In genomic region chr4:136028132-136028564, GRCm38 (mm10) we compare ENCODE assay signal across 12 mouse cellular contexts. TPM values are rescaled to one million over a fixed set of nuclear protein-coding genes. Genes with fewer than 3 reads are reported as not detected.
DNase-seq lines count a peak whose midpoint lies in the region; TF ChIP-seq lines count a peak whose summit lies in the region.
"Had no signal": no experiment of that assay in that cellular context is flagged by ENCODE, and none has a peak within 500 bp of the region (broad histone marks: within the 10 kb centered on the region; RNA-seq: fewer than 3 reads in every experiment).

No protein-coding gene starts in this region.

- H3K36me3 ChIP-seq in macrophage (ENCODE audit: inconsistent target) = no peaks in the 10 kb centered on the region
- H3K36me3 ChIP-seq: forebrain, embryonic 12.5 days; heart, embryonic 12.5 days had no signal

- no peak for TF ChIP-seq POLR2A in lung, adult 2 months (IDR thresholded peaks at IDR 0.05; ENCODE audit: borderline replicate concordance, extremely low read depth, low read depth, low read length)
- TF ChIP-seq POLR2A in brain, embryonic 14.5 days (IDR thresholded peaks at IDR 0.05; ENCODE audit: borderline replicate concordance, extremely low read depth, insufficient read depth, insufficient read length, poor library complexity, severe bottlenecking) = no peak

- H3K79me2 ChIP-seq in macrophage (ENCODE audit: inconsistent target) = no peaks in the 10 kb centered on the region

- H3K27ac ChIP-seq in macrophage = peak overlapping the region; percentile 87
- H3K27ac ChIP-seq: forebrain, embryonic 12.5 days had no signal

- H3K4me1 ChIP-seq in lung, adult 2 months (ENCODE audit: control insufficient read depth, insufficient read depth, low read length) = peaks cover 8% of the 10 kb centered on the region

- peak overlapping the region; percentile 6 for H3K4me3 ChIP-seq in lung, adult 2 months (replicated peaks; ENCODE audit: extremely low read depth, low read depth, low read length)
- H3K4me3 ChIP-seq in macrophage (ENCODE audit: inconsistent target) = no peak overlapping the region
- H3K4me3 ChIP-seq: forebrain, embryonic 12.5 days; heart, embryonic 12.5 days had no signal

- DNase-seq in lung, adult 2 months = no peak
- no peak for DNase-seq in lung, postnatal 10 days
- peak; percentile 14 for DNase-seq in brain, embryonic 14.5 days (ENCODE audit: low read depth)
- peak; percentile 56 for DNase-seq in thymus, postnatal 25 days
- no peak for DNase-seq in layer of hippocampus, postnatal 25 days (ENCODE audit: extremely low spot score in 1 of 2, low spot score in 1 of 2)
- DNase-seq in layer of hippocampus, adult 18-20 months (ENCODE audit: low spot score in 2 of 2) = no peak
- no peak for DNase-seq in kidney, postnatal 25 days
- DNase-seq: cerebellum, adult 11-12 months; right cerebral cortex, adult 18-20 months had no signal

- WGBS in lung, adult 2 months = 69% methylated on average over 19 of the region's 19 CpGs
- 6% methylated on average over 19 of the region's 19 CpGs for WGBS in macrophage (ENCODE audit: missing documents)

- no peak for TF ChIP-seq CTCF in lung, adult 2 months (IDR thresholded peaks at IDR 0.05; ENCODE audit: insufficient read depth, low read length)
- TF ChIP-seq CTCF in brain, embryonic 14.5 days (IDR thresholded peaks at IDR 0.05; ENCODE audit: borderline replicate concordance, extremely low read depth, insufficient read depth, insufficient read length) = no peak

RNA-seq across cellular contexts. Expression of gene Eloa, which starts 6.6 kb away (rescaled TPM):
- polyA plus RNA-seq in lung, adult 2 months (2012; rRNA removed) = 8.5 and 11.7 TPM in 2 replicates
- polyA plus RNA-seq in brain, embryonic 14.5 days (2012; rRNA removed) = 17.1 and 21.8 TPM in 2 replicates
- total RNA-seq in macrophage (2018; cell fraction: chromatin; rRNA removed) = 10 to 100 TPM; 18.4 to 67.4 (median 37.6) TPM
- total RNA-seq in macrophage (2018; cell fraction: cytosol; rRNA removed) = 100 to 1,000 TPM in 1 of 26 experiments, 10 to 100 TPM in 25; 45.3 to 103 (median 79.2) TPM
- 10 to 100 TPM; 30.2 to 99.8 (median 57.5) TPM for total RNA-seq in macrophage (2018; cell fraction: nucleus; rRNA removed)
- polyA plus RNA-seq in macrophage (2018) = 60.5 to 79.3 TPM (median 67.6 TPM) in 3 replicates
- 10 to 100 TPM; 31.3 to 31.4 TPM for total RNA-seq in layer of hippocampus, postnatal 25 days (2021)
- total RNA-seq in layer of hippocampus, adult 18-20 months (2021) = 10 to 100 TPM; 28.6 to 29.3 TPM

RNA-seq across cellular contexts. Expression of gene Rpl11, which starts 25.1 kb away (rescaled TPM):
- polyA plus RNA-seq in lung, adult 2 months (2012; rRNA removed) = 181 and 218 TPM in 2 replicates
- polyA plus RNA-seq in brain, embryonic 14.5 days (2012; rRNA removed) = 818 and 948 TPM in 2 replicates
- total RNA-seq in macrophage (2018; cell fraction: chromatin; rRNA removed) = 100 to 1,000 TPM in 16 of 26 experiments, 10 to 100 TPM in 10; 65.0 to 198 (median 103) TPM
- total RNA-seq in macrophage (2018; cell fraction: cytosol; rRNA removed) = 100 to 1,000 TPM; 420 to 954 (median 567) TPM
- total RNA-seq in macrophage (2018; cell fraction: nucleus; rRNA removed) = 100 to 1,000 TPM in 25 of 26 experiments, 10 to 100 TPM in 1; 92.9 to 207 (median 136) TPM
- polyA plus RNA-seq in macrophage (2018) = 697 to 1,008 TPM (median 879 TPM) in 3 replicates
- total RNA-seq in layer of hippocampus, postnatal 25 days (2021) = 100 to 1,000 TPM; 262 to 319 TPM
- total RNA-seq in layer of hippocampus, adult 18-20 months (2021) = 100 to 1,000 TPM; 306 to 330 TPM

RNA-seq across cellular contexts. Expression of gene Pithd1, which starts 41.1 kb away (rescaled TPM):
- 33.5 and 48.0 TPM in 2 replicates for polyA plus RNA-seq in lung, adult 2 months (2012; rRNA removed)
- polyA plus RNA-seq in brain, embryonic 14.5 days (2012; rRNA removed) = 50.8 and 57.8 TPM in 2 replicates
- 10 to 100 TPM in 15 of 26 experiments, 1 to 10 TPM in 11; 1.5 to 33.8 (median 12.7) TPM for total RNA-seq in macrophage (2018; cell fraction: chromatin; rRNA removed)
- total RNA-seq in macrophage (2018; cell fraction: cytosol; rRNA removed) = 10 to 100 TPM in 21 of 26 experiments, 1 to 10 TPM in 5; 8.3 to 22.3 (median 13.6) TPM
- 10 to 100 TPM in 3 of 26 experiments, 1 to 10 TPM in 23; 1.3 to 18.9 (median 7.0) TPM for total RNA-seq in macrophage (2018; cell fraction: nucleus; rRNA removed)
- polyA plus RNA-seq in macrophage (2018) = 21.2 to 24.6 TPM (median 22.0 TPM) in 3 replicates
- 10 to 100 TPM; 84.3 to 89.7 TPM for total RNA-seq in layer of hippocampus, postnatal 25 days (2021)
- 10 to 100 TPM; 88.9 to 93.4 TPM for total RNA-seq in layer of hippocampus, adult 18-20 months (2021)

RNA-seq across cellular contexts. Expression of gene Lypla2, which starts 55.7 kb away (rescaled TPM):
- 123 TPM in 2 replicates for polyA plus RNA-seq in lung, adult 2 months (2012; rRNA removed)
- polyA plus RNA-seq in brain, embryonic 14.5 days (2012; rRNA removed) = 167 and 198 TPM in 2 replicates
- 10 to 100 TPM; 22.2 to 96.4 (median 45.7) TPM for total RNA-seq in macrophage (2018; cell fraction: chromatin; rRNA removed)
- total RNA-seq in macrophage (2018; cell fraction: cytosol; rRNA removed) = 10 to 100 TPM; 47.7 to 84.9 (median 68.4) TPM
- 10 to 100 TPM; 27.6 to 71.9 (median 44.6) TPM for total RNA-seq in macrophage (2018; cell fraction: nucleus; rRNA removed)
- polyA plus RNA-seq in macrophage (2018) = 41.4 to 77.2 TPM (median 65.0 TPM) in 3 replicates
- 100 to 1,000 TPM in 1 of 2 experiments, 10 to 100 TPM in 1; 94.7 to 110 TPM for total RNA-seq in layer of hippocampus, postnatal 25 days (2021)
- 100 to 1,000 TPM in 1 of 2 experiments, 10 to 100 TPM in 1; 99.7 to 102 TPM for total RNA-seq in layer of hippocampus, adult 18-20 months (2021)

Comparison
In these comparisons a context has a peak if more than half of its experiments do, and no peak if none do; other contexts are left out.
1. DNase-seq: peak in brain, embryonic 14.5 days (single experiment) and thymus, postnatal 25 days (single experiment); none in lung, adult 2 months (single experiment), lung, postnatal 10 days (single experiment), layer of hippocampus, postnatal 25 days (0 of 2), layer of hippocampus, adult 18-20 months (0 of 2) and kidney, postnatal 25 days (0 of 2).